Mouse (Mus musculus): ENCODE measurements at regions not wholly inside any gene's neighbourhood (a gene's known extent, or its start where the extent isn't known, plus 50 kb on each side); places are given as distances from the start of the nearest gene placed in this dataset.

GRCm38 (mm10) chr11:79881812-79882211 lies 80.4 kb downstream of the Utp6 start:
- DNase-seq (ENCODE audit: low spot score in 2 of 2), result no peak

- DNase-seq (ENCODE audit: low spot score in 2 of 2), result peak in 1 of 2 experiments; percentile 55
Measured at GRCm38 (mm10) chr11:79878091-79878490, 84.1 kb downstream of the Utp6 start.

- peak in 1 of 2 experiments; percentile 33 for DNase-seq (ENCODE audit: low spot score in 2 of 2)
Measured at GRCm38 (mm10) chr11:79877184-79877745, 84.9 kb downstream of the Utp6 start.

GRCm38 (mm10) chr11:79871783-79872628 lies 90.2 kb downstream of the Utp6 start:
- peak in 1 of 2 experiments; percentile 22 for DNase-seq (ENCODE audit: low spot score in 2 of 2)

GRCm38 (mm10) chr11:79870189-79870588 lies 92.0 kb downstream of the Utp6 start:
- DNase-seq (ENCODE audit: low spot score in 2 of 2), result no peak

- DNase-seq (ENCODE audit: low spot score in 2 of 2), result no peak
Measured at GRCm38 (mm10) chr11:79869009-79869408, 93.2 kb downstream of the Utp6 start.

GRCm38 (mm10) chr11:79864836-79865235 lies 97.4 kb downstream of the Utp6 start:
- no peak for DNase-seq (ENCODE audit: low spot score in 2 of 2)

- no peak for DNase-seq (ENCODE audit: low spot score in 2 of 2)
Measured at GRCm38 (mm10) chr11:79863487-79864175, 98.6 kb downstream of the Utp6 start.

- no peak for DNase-seq (ENCODE audit: low spot score in 2 of 2)
Measured at GRCm38 (mm10) chr11:79860611-79861067, 101.6 kb downstream of the Utp6 start.

GRCm38 (mm10) chr11:79856376-79856775 lies 105.8 kb downstream of the Utp6 start:
- DNase-seq (ENCODE audit: low spot score in 2 of 2), result no peak

GRCm38 (mm10) chr11:79849545-79849944 lies 112.6 kb downstream of the Utp6 start:
- DNase-seq (ENCODE audit: low spot score in 2 of 2), result no peak

GRCm38 (mm10) chr11:79844436-79844835 lies 117.8 kb downstream of the Utp6 start:
- DNase-seq (ENCODE audit: low spot score in 2 of 2), result no peak

GRCm38 (mm10) chr11:79843021-79843420 lies 119.2 kb downstream of the Utp6 start:
- no peak for DNase-seq (ENCODE audit: low spot score in 2 of 2)

GRCm38 (mm10) chr11:79839973-79840372 lies 122.2 kb downstream of the Utp6 start:
- DNase-seq (ENCODE audit: low spot score in 2 of 2), result peak in 1 of 2 experiments; percentile 30

GRCm38 (mm10) chr11:79838051-79838450 lies 124.1 kb downstream of the Utp6 start:
- DNase-seq (ENCODE audit: low spot score in 2 of 2), result no peak

- DNase-seq (ENCODE audit: low spot score in 2 of 2), result no peak
Measured at GRCm38 (mm10) chr11:79837076-79837990, 124.9 kb downstream of the Utp6 start.

- DNase-seq (ENCODE audit: low spot score in 2 of 2), result no peak
Measured at GRCm38 (mm10) chr11:79835873-79836272, 126.3 kb downstream of the Utp6 start.

GRCm38 (mm10) chr11:79833817-79834216 lies 128.4 kb downstream of the Utp6 start:
- no peak for DNase-seq (ENCODE audit: low spot score in 2 of 2)

GRCm38 (mm10) chr11:79831591-79832320 lies 130.4 kb downstream of the Utp6 start:
- DNase-seq (ENCODE audit: low spot score in 2 of 2), result no peak

- no peak for DNase-seq (ENCODE audit: low spot score in 2 of 2)
Measured at GRCm38 (mm10) chr11:79830567-79831055, 131.6 kb downstream of the Utp6 start.
